Mouse (Mus musculus): ENCODE measurements around the gene Fndc10. TPM values are rescaled to one million over a fixed set of nuclear protein-coding genes. Genes with fewer than 3 reads are reported as not detected.
A peak's percentile ranks its signal among the peaks of the same experiment; 100 is the strongest.
"Not testable (repeated sequence)": the region's sequence is repeated elsewhere in the genome, so short reads cannot be mapped to it uniquely, and the experiment has no call there.

Gene Fndc10
- total RNA-seq, 2 experiments from 2014 or later, result 36.3 to 49.0 TPM

DNA sequence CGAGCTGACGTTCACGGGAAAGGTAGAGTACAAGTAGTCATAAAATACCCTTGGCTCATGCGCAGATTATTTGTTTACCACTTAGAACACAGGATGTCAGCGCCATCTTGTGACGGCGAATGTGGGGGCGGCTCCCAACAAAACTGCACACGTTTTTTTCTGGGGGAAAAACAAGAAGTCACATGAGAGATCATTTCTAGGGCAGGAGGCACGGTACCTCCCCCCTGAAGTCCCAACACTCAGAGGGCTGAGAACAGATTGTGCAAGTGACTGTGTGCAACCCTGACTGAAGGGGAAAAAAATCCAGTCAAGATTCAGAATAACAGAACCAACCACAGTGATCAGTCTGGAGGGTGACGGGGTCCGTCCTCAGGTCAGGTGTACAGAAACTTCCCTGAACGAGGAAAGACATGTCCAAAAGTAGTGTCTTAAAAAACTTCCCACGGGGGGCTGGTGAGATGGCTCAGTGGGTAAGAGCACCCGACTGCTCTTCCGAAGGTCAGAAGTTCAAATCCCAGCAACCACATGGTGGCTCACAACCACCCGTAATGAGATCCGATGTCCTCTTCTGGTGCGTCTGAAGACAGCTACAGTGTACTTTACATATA lies 10.4 kb upstream of the Fndc10 start:
- not testable (repeated sequence) for DNase-seq

DNA sequence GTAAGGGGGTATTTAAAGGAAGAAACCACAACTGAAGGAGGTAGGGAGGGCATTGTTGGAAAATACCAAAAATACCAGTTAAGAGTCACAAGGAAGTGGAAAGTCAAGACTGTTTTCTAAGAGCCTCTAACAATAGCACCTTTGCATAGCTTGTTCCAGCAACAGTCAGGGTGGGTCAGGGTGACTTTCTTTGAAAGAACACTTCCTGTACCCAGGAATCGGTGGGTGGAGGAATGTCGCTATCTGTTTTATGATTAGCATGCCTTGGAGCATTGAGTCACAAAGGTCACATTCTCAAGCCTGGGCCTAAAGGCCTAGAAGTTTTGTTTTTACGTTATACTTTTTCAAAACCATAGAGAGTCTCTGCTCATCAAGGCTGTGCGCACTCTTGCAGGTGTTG lies 6.4 kb upstream of the Fndc10 start:
- DNase-seq, result not testable (repeated sequence)

DNA sequence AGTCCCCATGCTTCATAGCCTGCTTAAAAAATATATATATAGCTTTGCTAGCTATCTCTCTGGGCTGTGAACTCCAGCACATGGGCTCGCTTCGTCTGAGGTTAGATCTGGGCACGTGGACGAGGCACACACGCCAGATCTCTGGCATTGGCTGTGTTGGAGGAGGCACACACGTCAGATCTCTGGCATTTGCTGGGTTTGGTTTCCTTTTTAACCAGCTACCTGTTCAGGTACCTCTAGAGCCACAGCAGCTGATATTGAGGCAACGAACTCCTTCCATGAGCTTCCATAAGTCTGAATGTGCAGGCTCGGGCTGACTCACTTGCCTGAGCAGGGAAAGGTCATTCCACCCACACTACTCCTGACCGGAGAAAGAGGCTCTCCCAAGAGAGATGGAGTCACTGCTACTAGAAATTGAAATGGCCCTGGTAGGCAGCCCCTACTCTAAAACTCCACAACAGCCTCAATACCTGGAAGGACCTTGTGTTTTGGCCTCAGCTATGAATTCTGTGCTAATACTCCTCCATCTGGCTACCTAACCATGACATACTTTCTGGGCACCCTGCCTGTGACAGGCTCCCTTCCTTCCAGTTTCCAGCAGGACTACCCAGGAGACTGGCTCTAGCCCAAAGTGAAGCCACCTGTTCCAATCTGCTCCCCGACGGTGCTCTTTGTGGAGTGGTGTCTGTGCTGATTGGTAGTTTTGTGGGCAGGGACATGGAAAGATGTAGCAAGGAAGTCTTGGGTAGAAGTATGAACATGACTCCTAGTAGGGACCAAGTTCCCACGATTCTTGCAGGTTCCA lies 3.4 kb upstream of the Fndc10 start:
- DNase-seq, result no peak

DNA sequence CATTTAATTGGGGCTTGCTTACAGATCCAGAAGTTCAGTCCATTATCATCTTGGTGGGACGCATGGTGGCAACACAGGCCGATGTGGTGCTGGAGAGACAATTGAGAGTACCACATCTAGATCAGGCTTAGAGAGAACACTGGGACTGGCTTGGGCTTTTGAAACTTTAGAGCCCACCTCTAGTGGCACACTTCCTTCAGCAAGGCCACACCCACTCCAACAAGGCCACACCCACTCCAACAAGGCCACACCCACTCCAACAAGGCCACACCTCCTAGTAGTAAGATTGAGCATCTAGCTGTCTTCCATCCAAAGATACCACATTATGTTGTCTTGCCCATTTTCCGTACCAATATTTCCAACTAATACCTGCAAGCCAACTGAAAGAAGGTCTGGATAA lies 1.7 kb upstream of the Fndc10 start:
- no peak for DNase-seq

DNA sequence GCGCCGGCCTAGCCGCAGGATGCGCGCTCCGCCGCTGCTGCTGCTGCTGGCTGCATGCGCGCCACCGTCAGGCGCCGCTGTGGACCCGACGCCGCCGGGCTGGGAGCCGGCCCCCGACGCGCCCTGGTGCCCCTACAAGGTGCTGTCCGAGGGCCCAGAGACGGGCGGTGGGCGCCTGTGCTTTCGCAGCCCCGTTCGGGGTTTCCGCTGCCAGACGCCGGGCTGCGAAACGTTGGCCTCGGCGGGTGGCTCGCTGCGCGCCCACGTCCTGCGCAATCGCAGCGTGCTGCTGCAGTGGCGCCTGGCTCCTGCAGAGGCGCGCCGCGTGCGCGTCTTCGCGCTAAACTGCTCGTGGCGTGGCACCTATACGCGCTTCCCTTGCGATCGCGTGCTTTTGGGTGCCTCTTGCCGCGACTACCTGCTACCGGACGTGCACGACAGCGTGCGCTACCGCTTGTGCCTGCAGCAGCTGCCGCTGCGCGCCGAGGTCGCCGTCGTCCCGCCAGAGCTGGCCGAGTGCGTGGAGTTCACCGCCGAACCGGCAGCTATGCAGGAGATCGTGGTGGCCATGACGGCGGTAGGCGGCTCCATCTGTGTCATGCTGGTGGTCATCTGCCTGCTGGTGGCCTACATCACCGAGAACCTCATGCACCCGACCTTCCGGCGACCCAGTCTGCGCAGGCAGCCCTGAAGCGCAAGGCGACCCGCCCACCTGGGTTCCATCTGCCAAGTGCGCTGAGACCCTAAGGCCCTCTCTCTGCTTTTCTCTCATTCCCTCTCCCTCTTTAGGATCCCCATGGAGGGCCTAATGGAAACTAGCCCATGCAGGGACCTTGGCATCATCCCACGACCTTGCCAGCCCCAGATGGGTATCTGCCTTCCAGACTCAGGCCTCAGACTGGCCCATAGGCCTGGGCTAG lies 600 bp downstream of the Fndc10 start:
- peak; percentile 75 for DNase-seq

DNA sequence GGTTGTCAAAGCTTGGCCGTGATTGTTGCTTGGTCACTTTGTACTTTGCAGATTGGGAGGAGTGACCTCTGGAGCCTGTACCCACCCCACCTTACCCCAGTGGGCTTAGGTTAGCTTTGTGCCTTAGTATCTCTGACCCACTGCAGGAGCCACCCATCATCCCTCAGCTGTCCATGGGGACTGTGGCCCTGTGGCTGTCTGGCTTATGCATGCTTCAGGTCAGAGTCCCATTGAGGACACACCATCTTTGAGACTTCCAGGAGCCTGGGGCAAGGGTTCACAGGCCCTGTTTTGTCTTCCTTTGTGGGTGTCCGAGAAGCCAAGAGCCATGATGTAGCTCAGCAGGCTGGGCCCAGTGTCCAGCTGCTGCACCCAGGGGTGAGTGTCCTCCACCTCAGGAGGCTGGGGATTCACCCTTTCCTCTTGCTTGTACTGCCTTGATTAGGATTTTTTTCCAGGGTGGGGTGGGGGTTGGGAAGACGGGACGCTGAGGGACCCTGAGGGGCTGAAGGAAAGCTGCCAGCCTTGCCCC lies 1.5 kb downstream of the Fndc10 start:
- DNase-seq, result peak; percentile 30

DNA sequence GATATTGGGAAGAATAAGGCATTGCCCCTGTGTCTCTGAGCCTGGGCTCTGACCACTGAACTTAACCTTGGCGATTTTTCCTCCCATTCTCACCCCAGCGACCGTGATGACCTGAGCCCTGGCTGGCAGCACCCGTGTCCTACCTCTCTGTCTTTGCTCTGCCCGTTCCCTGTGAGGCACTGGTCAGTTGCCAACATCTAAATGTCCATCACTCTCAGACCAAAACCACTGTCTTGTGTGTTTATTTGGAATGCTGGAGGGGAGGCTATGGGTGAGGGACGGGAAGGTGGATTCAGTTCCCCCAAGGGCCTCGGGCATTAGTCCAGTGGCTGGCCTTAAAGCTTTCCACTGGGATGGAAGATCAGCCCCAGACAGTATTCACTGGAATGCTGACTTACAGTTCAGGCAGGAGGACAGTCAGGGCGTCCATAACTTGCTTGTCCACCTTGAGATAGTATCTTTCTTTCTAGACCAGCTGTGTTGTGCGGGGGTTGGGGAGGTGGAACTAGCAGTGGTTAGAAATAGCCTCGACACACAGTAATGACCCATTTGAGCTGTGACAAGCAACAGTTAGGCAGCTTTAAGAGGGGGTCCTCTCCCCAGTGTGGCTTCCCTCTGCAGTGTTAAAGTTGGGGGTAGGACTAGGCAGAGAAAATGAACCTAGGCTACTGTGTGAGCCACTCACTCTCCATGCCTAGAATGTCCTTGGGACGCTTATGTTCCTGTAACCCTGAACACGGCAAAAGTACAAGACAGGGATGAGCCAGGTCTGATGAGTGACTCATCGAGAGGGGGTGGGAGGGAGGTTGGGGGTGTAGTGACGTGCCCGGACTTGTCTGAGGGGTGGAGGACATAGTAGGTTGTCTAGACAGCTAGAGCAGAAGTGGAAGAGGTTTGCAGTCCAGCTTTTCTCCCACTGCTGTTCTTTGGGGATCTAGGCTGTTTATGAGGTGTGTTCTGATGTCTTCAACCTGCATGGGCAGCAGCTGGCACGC lies 2.4 kb downstream of the Fndc10 start:
- DNase-seq, result peak; percentile 74

DNA sequence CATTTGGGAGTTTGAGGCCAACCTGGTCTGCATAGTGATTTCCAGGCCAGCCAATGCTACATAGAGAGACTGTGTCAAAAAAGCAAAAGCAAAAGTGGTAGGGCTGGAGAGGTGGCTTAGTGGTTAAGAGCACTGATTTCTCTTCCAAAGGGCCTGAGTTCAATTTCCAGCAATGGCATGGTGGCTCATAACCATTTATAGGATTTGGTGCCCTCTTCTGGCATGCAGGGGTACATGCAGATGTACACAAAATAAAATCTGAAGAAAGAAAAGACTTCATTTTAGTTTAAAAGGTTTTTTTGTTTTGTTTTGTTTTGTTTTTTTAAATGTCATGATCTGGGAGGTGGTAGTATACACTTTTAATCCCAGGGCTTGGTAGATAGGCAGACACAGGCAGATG lies 6.3 kb downstream of the Fndc10 start:
- peak; percentile 15 for DNase-seq

DNA sequence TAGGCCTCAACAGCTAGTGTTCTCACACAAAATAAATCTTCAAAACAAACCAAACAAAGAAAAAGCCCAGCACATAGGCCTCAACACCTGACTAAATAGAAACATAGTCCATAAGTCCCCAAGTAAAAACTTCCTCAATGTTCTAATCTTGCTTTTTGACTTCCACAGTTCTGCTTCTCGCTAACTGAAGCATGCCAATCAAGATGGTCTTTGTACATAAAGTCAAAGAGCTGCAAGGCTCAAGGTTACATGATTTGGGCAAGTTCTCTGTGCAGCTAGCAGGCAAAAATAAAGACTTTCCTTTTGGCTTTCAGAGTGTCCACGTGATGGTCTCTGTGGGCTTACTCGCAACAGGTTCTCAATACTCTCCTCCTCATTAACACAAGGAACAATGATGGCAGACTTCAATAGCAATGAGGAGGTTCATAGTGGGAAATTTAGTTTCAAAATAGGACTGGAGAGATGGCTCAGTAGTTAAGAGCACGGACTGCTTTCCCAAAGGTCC lies 9.3 kb downstream of the Fndc10 start:
- no peak for DNase-seq

DNA sequence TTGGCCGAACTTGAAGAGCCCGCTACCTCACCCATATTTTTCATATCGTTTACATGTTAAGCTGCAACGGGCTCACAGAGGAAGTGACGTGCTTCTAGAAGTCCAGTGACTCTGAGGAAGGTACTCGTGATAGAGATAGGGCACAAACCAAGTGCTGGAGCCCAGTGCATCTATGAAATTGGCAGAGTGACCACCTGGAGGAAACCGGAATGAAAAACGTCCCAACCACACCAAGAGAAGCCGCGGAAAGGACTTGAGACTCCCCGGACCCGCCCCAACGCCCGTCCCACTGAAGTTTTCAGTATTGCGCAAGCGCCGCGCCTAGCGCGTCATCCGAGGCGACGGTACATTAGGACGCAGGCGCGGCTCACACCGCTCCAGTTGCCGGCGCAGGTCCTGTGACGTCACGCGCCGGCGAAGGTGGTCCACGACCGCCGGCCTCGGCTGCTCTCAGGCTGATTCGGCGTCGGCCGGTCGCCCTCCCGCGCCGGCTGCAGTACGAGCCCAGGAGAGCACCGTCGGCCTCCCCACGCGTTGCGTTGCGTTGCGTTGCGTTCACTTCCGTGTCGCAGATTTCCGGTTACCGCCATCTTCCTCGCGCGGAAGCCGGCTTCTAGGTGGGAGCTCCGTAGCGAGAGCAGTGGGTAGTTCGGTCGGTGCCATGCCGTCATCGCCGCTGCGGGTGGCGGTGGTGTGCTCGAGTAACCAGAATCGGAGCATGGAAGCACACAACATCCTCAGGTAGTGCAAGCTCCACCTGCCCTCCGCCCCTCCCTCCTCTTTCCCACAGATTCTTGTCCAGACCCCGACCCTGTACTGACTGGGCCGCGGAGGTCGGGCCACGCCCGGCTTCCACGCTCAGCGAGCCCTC lies 10.8 kb downstream of the Fndc10 start, which contains the start of gene Ssu72:
Gene Ssu72, plus strand, starts transcription at position 80 of the 871 bp plus-strand sequence.
- peak; percentile 95 for DNase-seq

DNA sequence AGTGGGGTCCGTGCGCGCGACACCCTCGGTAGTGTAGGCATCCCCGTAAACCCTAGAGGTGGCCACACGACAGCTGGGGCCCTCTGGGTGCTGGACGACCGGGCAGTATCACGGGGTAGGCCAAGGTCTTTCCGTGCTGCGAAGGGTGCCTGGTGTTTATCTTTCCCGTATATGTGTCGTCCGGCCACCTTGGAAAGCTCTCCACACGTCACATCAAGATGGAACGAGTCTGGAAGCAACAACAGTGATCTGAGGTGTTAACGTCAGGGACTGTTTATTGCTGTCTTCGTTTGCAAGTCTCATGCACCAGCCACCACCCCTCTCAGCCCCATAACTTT lies 11.4 kb downstream of the Fndc10 start:
- no peak for DNase-seq

DNA sequence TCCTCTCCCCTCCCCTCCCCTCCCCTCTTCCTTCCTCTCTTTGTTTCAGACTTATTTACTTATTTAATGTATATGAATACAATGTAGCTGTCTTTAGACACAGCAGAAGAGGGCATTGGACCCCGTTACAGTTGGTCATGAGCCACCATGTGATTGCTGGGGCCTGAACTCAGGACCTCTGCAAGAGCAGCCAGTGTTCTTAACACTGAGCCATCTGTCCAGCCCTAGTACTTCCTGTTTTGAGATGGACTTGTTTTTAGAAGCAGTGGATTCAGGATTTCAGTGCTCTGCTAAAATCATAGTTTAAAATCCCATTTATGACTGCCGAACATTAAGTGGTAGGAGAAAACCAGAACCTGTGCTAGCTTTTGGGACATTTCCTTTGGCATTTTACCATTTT lies 14.4 kb downstream of the Fndc10 start:
- DNase-seq, result no peak

DNA sequence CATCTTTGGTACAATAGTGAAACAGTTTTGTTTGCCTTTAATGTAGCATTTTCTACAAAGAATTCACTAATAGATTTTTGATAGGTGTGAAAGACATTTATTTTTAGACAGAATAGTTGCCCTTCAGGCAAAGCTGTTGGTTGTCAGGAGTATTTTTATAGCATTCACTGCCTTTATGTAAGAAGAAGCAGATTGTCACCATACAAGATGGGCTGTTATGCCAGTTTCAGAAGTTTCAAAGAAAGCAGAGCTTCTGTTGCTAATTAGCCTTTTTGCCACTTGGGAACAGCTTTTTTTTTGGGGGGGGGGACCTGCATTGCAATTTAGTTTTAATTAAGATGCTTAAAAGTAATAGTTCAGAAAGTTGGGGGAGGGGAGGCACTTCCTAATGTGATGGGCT lies 14.8 kb downstream of the Fndc10 start:
- no peak for DNase-seq

DNA sequence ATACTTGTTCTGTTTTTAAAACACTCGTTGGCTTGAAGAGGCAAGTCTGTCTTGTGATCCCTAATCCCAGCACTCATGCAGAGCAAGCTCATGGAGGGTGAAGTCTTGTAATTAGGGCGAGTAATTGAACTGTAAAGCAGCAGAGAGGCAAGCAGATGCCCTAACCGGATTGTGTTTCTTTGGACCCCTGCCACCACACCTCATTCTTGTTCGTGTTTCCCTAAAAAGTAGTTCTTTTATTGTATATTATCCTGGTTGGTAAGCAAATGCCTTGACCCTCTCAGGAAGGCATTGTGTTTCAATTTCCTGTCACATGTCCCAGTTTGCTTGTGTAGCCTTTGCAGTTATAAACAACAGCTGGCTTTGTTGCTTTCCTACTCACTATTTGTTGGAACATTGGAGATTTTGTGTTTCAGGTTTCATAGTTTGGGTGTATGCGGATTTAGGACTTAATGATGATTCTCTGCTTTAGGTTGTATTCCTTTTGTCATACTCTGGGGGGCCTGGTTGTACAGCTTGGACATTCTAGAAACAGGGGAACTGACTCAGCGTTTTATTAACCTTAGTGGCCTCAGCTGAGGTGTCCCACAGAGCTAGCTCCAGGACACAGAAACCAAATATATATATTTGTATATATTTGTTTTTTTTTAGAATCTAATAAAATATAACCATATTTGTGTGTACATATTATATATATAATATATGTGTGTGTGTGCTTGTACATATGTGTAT lies 16.5 kb downstream of the Fndc10 start:
- peak; percentile 18 for DNase-seq

DNA sequence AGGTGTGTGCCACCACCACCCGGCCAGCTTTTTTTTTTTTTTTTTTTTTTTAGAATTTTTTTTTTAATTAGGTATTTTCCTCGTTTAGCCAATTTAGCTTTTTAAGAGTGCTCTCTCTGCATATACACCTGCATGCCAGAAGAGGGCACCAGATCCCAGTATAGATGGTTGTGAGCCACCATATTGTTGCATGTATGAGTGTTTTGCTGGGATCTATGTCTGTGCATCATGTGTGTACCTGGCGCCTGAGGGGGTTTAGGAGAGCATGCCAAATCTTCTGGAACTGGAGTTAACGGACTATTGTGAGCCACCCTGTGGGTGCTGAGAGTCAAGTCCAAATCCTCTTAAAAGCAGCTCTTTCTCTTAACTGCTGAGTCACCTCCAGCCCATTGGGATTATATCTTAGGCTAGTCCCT lies 27.5 kb downstream of the Fndc10 start:
- no peak for DNase-seq

DNA sequence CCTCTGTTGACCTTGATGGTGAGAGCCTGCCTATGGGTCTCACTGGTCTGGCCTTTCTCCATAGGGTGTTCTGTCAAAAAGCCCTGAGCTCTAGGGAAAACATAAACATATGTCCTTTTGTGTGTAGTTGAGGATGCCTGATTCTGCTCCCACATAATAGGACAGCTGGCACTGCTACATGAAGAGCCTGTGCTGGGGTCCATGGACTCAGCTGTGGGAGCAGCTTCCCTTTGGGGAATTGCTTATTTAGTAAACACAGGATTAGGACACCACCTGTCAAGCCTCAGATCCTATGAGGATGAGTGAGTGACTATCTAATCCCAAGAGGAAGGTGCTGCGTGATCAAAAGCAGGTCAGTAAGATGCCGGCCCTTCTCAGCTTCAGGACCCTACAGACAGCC lies 33.9 kb downstream of the Fndc10 start:
- DNase-seq, result no peak

DNA sequence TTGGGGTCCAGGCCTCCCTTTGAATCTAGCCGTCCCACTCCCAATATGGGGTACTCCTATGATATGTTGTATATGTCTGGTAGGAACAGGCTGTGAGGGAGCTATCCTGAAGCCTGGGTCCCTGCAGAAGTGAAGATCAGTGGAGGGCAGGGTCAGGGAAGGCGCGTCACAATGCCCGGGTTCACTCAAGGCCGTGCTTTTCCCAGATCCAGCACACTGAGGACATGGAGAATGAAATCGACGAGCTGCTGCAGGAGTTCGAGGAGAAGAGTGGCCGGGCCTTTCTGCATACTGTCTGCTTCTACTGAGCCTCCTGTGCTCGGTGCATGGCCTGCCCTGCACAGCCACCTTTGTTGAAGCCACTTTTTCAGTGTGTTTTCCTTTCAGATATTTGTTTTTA lies 39.1 kb downstream of the Fndc10 start:
- DNase-seq, result peak; percentile 28

DNA sequence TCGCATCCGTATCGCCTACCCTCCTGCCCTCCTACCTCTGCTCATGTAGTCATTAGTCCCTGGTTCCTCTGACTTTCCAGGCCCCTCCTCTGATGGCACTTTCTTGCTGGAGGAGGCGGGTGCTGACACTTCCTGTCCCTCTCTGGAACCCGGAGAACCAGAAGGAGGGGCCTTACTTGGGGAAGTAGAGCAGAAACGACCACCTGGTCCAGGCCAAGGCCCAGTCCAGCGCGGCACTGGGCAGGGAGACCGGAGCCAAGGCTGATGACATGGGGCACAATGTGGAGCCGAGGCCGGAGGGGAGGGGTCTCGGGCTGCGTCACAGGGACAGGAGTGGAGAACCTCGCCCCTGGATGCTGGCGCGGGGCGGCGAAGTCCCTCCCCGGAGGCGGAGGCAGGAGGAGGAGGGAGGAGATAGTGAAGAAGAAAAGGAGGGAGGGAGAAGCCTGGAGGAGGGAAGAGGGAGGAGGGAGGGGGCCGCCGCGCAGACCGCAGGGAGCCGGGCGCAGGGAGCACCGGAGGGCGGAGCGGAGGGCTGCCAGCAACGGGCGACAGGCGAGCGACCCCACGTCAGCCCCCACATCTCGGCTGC lies 40.3 kb downstream of the Fndc10 start, which contains the start of gene Tmem240:
Gene Tmem240, plus strand, starts transcription at position 451 of the 592 bp plus-strand sequence.
- peak; percentile 92 for DNase-seq

Measured in adrenal gland, postnatal 10 days (tissue).